ENCODE assay signal across 9 mouse cellular contexts in genomic region chr19:43615074-43615445, GRCm38 (mm10). TPM values are rescaled to one million over a fixed set of nuclear protein-coding genes. Genes with fewer than 3 reads are reported as not detected.
DNase-seq lines count a peak whose midpoint lies in the region; ATAC-seq lines count a peak whose summit lies in the region.
"Had no signal": no experiment of that assay in that cellular context is flagged by ENCODE, and none has a peak within 500 bp of the region (broad histone marks: within the 10 kb centered on the region; RNA-seq: fewer than 3 reads in every experiment).

No protein-coding gene starts in this region.

- DNase-seq in lung, postnatal 14 days, result no peak
- DNase-seq in layer of hippocampus, postnatal 25 days (ENCODE audit: extremely low spot score in 1 of 2, low spot score in 1 of 2), result no peak
- no peak for DNase-seq in yolk sac, embryonic 10.5 days (ENCODE audit: low spot score)
- DNase-seq: lung, postnatal 36 days had no signal

- peaks cover 98% of the 10 kb centered on the region for H3K27me3 ChIP-seq in lung, embryonic 16.5 days (ENCODE audit: control insufficient read depth, insufficient read depth, low read depth, low read length)
- H3K27me3 ChIP-seq in forebrain, embryonic 13.5 days, result peaks cover 79% of the 10 kb centered on the region
- peaks cover 100% of the 10 kb centered on the region for H3K27me3 ChIP-seq in limb, embryonic 12.5 days
- H3K27me3 ChIP-seq in stomach, embryonic 14.5 days (ENCODE audit: control insufficient read depth, insufficient read depth, low read length), result peaks cover 71% of the 10 kb centered on the region

- H3K4me2 ChIP-seq in lung, embryonic 16.5 days (ENCODE audit: low read depth, low read length), result peak overlapping the region; percentile 54
- peak overlapping the region; percentile 75 for H3K4me2 ChIP-seq in forebrain, embryonic 13.5 days
- peak overlapping the region; percentile 58 for H3K4me2 ChIP-seq in limb, embryonic 12.5 days
- H3K4me2 ChIP-seq in stomach, embryonic 14.5 days (replicated peaks; ENCODE audit: low read depth, low read length), result peak overlapping the region; percentile 44

- H3K9ac ChIP-seq in lung, embryonic 16.5 days (ENCODE audit: low read length), result no peak overlapping the region
- peak overlapping the region; percentile 74 for H3K9ac ChIP-seq in forebrain, embryonic 13.5 days
- H3K9ac ChIP-seq in limb, embryonic 12.5 days (replicated peaks), result no peak overlapping the region
- 0 out of 2 replicates have a peak overlapping the region, but pooled peaks have one; percentile 21 for H3K9ac ChIP-seq in stomach, embryonic 14.5 days (replicated peaks; ENCODE audit: low read depth, low read length)

- H3K36me3 ChIP-seq in lung, embryonic 16.5 days (ENCODE audit: control insufficient read depth, insufficient read depth, low read length), result no peaks in the 10 kb centered on the region
- H3K36me3 ChIP-seq in forebrain, embryonic 13.5 days (ENCODE audit: poor library complexity, severe bottlenecking), result no peaks in the 10 kb centered on the region
- H3K36me3 ChIP-seq in limb, embryonic 12.5 days, result no peaks in the 10 kb centered on the region
- H3K36me3 ChIP-seq in stomach, embryonic 14.5 days (ENCODE audit: control insufficient read depth, insufficient read depth, low read length), result no peaks in the 10 kb centered on the region

- peaks cover 16% of the 10 kb centered on the region for H3K4me1 ChIP-seq in lung, embryonic 16.5 days (replicated peaks; ENCODE audit: control insufficient read depth, insufficient read depth, low read length)
- peaks cover 62% of the 10 kb centered on the region for H3K4me1 ChIP-seq in forebrain, embryonic 13.5 days
- peaks cover 45% of the 10 kb centered on the region for H3K4me1 ChIP-seq in limb, embryonic 12.5 days (replicated peaks)
- H3K4me1 ChIP-seq in stomach, embryonic 14.5 days (ENCODE audit: control insufficient read depth, insufficient read depth, low read length), result peaks cover 10% of the 10 kb centered on the region

- H3K9me3 ChIP-seq in lung, embryonic 16.5 days (ENCODE audit: control insufficient read depth, low read length), result no peaks in the 10 kb centered on the region
- H3K9me3 ChIP-seq in forebrain, embryonic 13.5 days (replicated peaks), result no peaks in the 10 kb centered on the region
- H3K9me3 ChIP-seq in limb, embryonic 12.5 days, result no peaks in the 10 kb centered on the region
- no peaks in the 10 kb centered on the region for H3K9me3 ChIP-seq in stomach, embryonic 14.5 days (ENCODE audit: control insufficient read depth, low read depth, low read length)

- H3K4me3 ChIP-seq in lung, embryonic 16.5 days (ENCODE audit: low read length), result peak overlapping the region; percentile 33
- H3K4me3 ChIP-seq in forebrain, embryonic 13.5 days, result peak overlapping the region; percentile 48
- H3K4me3 ChIP-seq in limb, embryonic 12.5 days (replicated peaks), result peak overlapping the region; percentile 40
- peak overlapping the region; percentile 34 for H3K4me3 ChIP-seq in stomach, embryonic 14.5 days (ENCODE audit: low read depth, low read length)

- no peak for ATAC-seq in lung, embryonic 16.5 days (ENCODE audit: low read depth)
- ATAC-seq in forebrain, embryonic 13.5 days, result no peak
- ATAC-seq in limb, embryonic 12.5 days (ENCODE audit: insufficient number of reproducible peaks, insufficient read depth, low FRiP score, low TSS enrichment, low read depth), result no peak
- ATAC-seq in stomach, embryonic 14.5 days (ENCODE audit: insufficient number of reproducible peaks, insufficient read depth, low FRiP score, low read depth), result no peak
- no peak for ATAC-seq in activated CD4-positive, CD25-positive, alpha-beta regulatory T cell, adult 4 months

- no peak overlapping the region for H3K27ac ChIP-seq in lung, embryonic 16.5 days (ENCODE audit: low read length)
- H3K27ac ChIP-seq in forebrain, embryonic 13.5 days, result peak overlapping the region; percentile 85
- H3K27ac ChIP-seq in limb, embryonic 12.5 days, result no peak overlapping the region
- no peak overlapping the region for H3K27ac ChIP-seq in stomach, embryonic 14.5 days (ENCODE audit: low read length)

- WGBS in lung, embryonic 16.5 days, result 1% methylated on average over 20 of the region's 20 CpGs
- WGBS in forebrain, embryonic 13.5 days, result under 1% methylated on average over 20 of the region's 20 CpGs
- 0% methylated on average over 20 of the region's 20 CpGs for WGBS in limb, embryonic 12.5 days
- WGBS in stomach, embryonic 14.5 days, result 1% methylated on average over 20 of the region's 20 CpGs

RNA-seq across cellular contexts. Expression of gene Nkx2-3, which starts 2.9 kb away (rescaled TPM):
- not detected in 2 replicates for polyA plus RNA-seq in lung, embryonic 16.5 days (2015; fragmentation: Nextera tagmentation; extraction: Ambion mirVana)
- polyA plus RNA-seq in forebrain, embryonic 13.5 days (2015; fragmentation: Nextera tagmentation; extraction: Ambion mirVana), result 4.8 and 5.2 TPM in 2 replicates
- not detected in 2 replicates for polyA plus RNA-seq in limb, embryonic 12.5 days (2016; fragmentation: Nextera tagmentation; extraction: Ambion mirVana)
- 5.5 and 6.9 TPM in 2 replicates for polyA plus RNA-seq in stomach, embryonic 14.5 days (2014; fragmentation: Nextera tagmentation; extraction: Ambion mirVana)
- not detected for total RNA-seq in layer of hippocampus, postnatal 25 days (2021)
- not detected for polyA plus RNA-seq in activated CD4-positive, CD25-positive, alpha-beta regulatory T cell, adult 4 months (2017; shearing (Covaris generic))

RNA-seq across cellular contexts. Expression of gene Slc25a28, which starts 59.6 kb away (rescaled TPM):
- 9.1 and 12.2 TPM in 2 replicates for polyA plus RNA-seq in lung, embryonic 16.5 days (2015; fragmentation: Nextera tagmentation; extraction: Ambion mirVana)
- polyA plus RNA-seq in forebrain, embryonic 13.5 days (2015; fragmentation: Nextera tagmentation; extraction: Ambion mirVana), result 14.4 and 16.2 TPM in 2 replicates
- polyA plus RNA-seq in limb, embryonic 12.5 days (2016; fragmentation: Nextera tagmentation; extraction: Ambion mirVana), result 16.8 and 20.4 TPM in 2 replicates
- polyA plus RNA-seq in stomach, embryonic 14.5 days (2014; fragmentation: Nextera tagmentation; extraction: Ambion mirVana), result 14.9 and 18.4 TPM in 2 replicates
- total RNA-seq in layer of hippocampus, postnatal 25 days (2021), result 10 to 100 TPM; 38.4 to 44.5 TPM
- polyA plus RNA-seq in activated CD4-positive, CD25-positive, alpha-beta regulatory T cell, adult 4 months (2017; shearing (Covaris generic)), result 10 to 100 TPM in 1 of 2 experiments, 1 to 10 TPM in 1; 8.3 to 10.8 TPM

Comparison
In these comparisons a context has a peak if more than half of its experiments do, and no peak if none do; other contexts are left out.
1. H3K9ac ChIP-seq: peak in forebrain, embryonic 13.5 days (single experiment) and stomach, embryonic 14.5 days (single experiment); none in lung, embryonic 16.5 days (single experiment) and limb, embryonic 12.5 days (single experiment).
2. Peak in every context shown above with its lines, with median percentiles within 50 percentile points of each other: H3K4me2 ChIP-seq and H3K4me3 ChIP-seq.